Mouse (Mus musculus) brain, embryonic 14.5 days (tissue): ENCODE data around the gene Sik2. TPM values are rescaled to one million over a fixed set of nuclear protein-coding genes. Genes with fewer than 3 reads are reported as not detected.

Experiments
- DNase-seq: peaks from one replicate; pipeline ENCODE4 v3.0.0-alpha.2; 2011; ENCODE audit warnings: low read depth
- CTCF ChIP-seq: fragments of 200-500 bp; IDR thresholded peaks from 2 replicates; pipeline ENCODE4 v1.5.1; 2012; ENCODE audit warnings: inconsistent platforms, mild to moderate bottlenecking, moderate library complexity, borderline replicate concordance; ENCODE audit not compliant: insufficient read depth, insufficient read length; ENCODE audit errors: extremely low read depth
- POLR2A ChIP-seq: fragments of 200-500 bp; IDR thresholded peaks from 2 replicates; pipeline ENCODE4 v1.6.1; 2012; ENCODE audit warnings: mild to moderate bottlenecking, inconsistent platforms, borderline replicate concordance; ENCODE audit not compliant: poor library complexity, insufficient read depth, insufficient read length, severe bottlenecking; ENCODE audit errors: extremely low read depth
- polyA plus RNA-seq: library from polyadenylated mRNA; depleted of rRNA; stranded (reverse); fragments of >200 nt; gene quantifications from 2 replicates; pipeline ENCODE4 v1.2.3, GENCODE M21; 2012

Gene Sik2
- polyA plus RNA-seq, 1 experiment = 20.8 TPM

GRCm38 (mm10) chr9:50858681-50859080 is 150.2 kb downstream of the Sik2 start:
- TF ChIP-seq POLR2A (no peak), CTCF (no peak)
- DNase-seq = no peak

GRCm38 (mm10) chr9:50857082-50857641 is 151.7 kb downstream of the Sik2 start:
- TF ChIP-seq CTCF (no peak), POLR2A (no peak)
- DNase-seq = no peak

- TF ChIP-seq CTCF = no peak
- TF ChIP-seq POLR2A = peak; percentile 79
These were observed 152.4 kb downstream of the Sik2 start for GRCm38 (mm10) chr9:50856341-50857081.

GRCm38 (mm10) chr9:50855780-50856179 is 153.1 kb downstream of the Sik2 start:
- TF ChIP-seq POLR2A (no peak), CTCF (no peak)
- no peak for DNase-seq

More at GRCm38 (mm10) chr9:50856341-50857081, 152.4 kb downstream of the Sik2 start:
- peak; percentile 94 for DNase-seq

- TF ChIP-seq CTCF (no peak), POLR2A (no peak)
- no peak for DNase-seq
These were observed 153.6 kb downstream of the Sik2 start for GRCm38 (mm10) chr9:50855133-50855766.

DNA sequence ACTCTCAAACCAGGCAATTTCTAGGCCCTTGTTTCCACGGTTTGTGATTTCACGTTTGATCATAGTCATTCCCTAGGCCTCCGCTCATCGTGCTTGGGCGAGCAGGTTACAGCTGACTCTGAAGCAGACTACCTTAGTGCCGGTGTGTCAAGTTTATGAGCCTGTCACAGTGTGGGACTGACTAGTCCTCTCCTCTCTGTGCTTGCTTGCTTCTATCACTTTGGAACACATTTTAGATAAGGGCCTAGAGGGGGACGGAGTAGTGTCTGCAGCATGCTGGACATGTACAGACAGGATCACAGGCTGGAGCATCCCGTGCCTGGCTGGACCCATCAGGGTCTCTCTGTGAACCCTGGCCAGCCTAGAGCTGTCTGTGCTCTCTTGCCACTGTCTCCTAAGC is 154.5 kb downstream of the Sik2 start:
- no peak for TF ChIP-seq POLR2A
- no peak for TF ChIP-seq CTCF

DNA sequence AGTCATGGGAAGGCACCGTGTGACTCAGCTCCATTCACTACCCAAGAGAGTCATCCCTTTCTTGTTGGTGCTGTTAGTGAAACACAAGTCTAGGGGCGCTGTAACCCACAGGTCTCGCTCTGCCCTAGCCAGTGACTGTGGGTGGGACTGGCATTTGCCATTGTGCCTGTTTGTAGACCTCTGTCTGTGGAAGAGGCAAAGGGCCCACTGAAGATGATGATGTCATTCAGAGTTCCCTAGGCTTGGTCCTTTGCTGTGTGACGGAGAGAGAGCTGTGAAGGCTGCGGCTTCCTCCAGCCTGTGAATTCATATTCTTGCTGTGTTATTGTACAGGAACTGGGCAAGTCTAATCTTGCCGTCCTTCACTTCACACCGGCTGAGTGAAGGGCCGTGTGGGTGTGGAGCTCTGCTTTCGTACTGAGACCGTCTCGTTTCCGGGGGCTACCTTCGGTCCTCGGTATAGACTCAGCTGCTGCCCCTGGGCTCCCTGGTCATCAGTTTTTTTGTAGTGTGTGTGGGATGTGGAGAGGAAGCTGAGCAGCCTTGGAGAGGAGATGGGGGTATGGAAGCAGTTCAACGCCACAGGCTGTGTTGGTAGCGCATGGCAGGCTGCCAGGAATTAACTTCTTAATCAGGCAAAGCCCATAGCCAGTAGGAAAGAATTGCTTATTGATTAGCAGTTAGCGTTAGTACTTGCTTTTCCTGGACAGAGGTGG is 156.1 kb downstream of the Sik2 start:
- DNase-seq = peak; percentile 71
- no peak for TF ChIP-seq CTCF
- TF ChIP-seq POLR2A = no peak

More for the DNA sequence above, 154.5 kb downstream of the Sik2 start:
- DNase-seq = no peak

DNA sequence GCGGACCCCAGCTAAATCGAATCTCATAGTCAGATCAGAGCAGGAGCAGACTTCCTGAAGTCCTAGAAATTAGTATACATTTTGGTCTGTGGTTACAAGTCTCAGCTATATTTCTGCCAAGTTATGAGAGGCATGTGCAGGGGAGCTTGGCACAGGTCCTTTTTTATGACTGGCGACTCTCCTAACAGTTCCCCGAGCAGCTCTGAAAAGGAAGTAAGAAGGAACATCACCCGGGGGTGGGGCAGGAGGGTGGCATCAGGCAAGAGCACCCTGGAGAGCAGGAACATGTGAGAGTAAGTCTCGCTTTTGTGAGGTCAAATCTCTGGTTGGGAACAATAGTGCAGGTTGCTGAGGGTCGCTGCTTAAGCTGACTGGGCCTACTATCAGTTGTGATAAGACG is 158.2 kb downstream of the Sik2 start:
- peak; percentile 25 for DNase-seq
- TF ChIP-seq POLR2A (no peak), CTCF (no peak)

- no peak for TF ChIP-seq CTCF
- TF ChIP-seq POLR2A = no peak
- no peak for DNase-seq
These were observed 158.6 kb downstream of the Sik2 start for GRCm38 (mm10) chr9:50850271-50850670.

- TF ChIP-seq CTCF (no peak), POLR2A (no peak)
- peak; percentile 17 for DNase-seq
These were observed 159.1 kb downstream of the Sik2 start for GRCm38 (mm10) chr9:50849755-50850154.

DNA sequence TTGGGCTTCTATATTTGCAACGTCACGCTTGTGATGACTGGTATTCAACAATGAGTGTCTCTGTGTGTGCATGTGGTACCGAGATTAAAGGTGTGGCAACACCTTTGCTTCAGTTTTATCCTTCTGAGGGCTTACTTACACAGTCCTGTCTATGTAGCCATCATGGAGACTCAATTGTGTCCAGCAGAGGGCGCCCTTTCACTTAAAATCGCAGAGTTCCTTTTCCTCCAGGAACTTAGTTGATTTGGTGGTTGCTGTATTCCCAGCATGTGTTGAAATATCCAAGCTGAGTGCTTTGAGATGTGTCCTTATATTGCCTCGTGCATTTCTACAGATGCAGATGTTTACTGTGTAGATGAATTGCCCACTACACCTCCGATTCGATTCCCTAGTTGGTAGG is 159.6 kb downstream of the Sik2 start:
- TF ChIP-seq CTCF (peak; percentile 79; the same call in 1 of the 2 replicates), POLR2A (no peak)
- DNase-seq = peak; percentile 96
